Mouse (Mus musculus) limb, embryonic 14.5 days (tissue): Measurements from ENCODE around the gene Olfr1381. TPM values are rescaled to one million over a fixed set of nuclear protein-coding genes. Genes with fewer than 3 reads are reported as not detected.
"Not testable (repeated sequence)": the region's sequence is repeated elsewhere in the genome, so short reads cannot be mapped to it uniquely, and the experiment has no call there.

Source experiments
- ATAC-seq: fragments of 200-750 bp; cut with Nextera tagmentation; 2 replicates; pipeline ENCODE4 v1.8.0; 2017; ENCODE audit warnings: low read depth, moderate number of reproducible peaks, moderate TSS enrichment; ENCODE audit not compliant: low FRiP score
- DNase-seq: peaks from one replicate; pipeline ENCODE4 v3.0.0-alpha.2; 2015; ENCODE audit warnings: low spot score
- H3K27ac ChIP-seq: fragments of 300-500 bp; sonication (generic); replicated peaks from 2 replicates; pipeline ENCODE4 v1.5.1; 2014; ENCODE audit warnings: low read depth, mild to moderate bottlenecking, low read length, moderate library complexity, mixed read lengths
- H3K27me3 ChIP-seq: fragments of 300-500 bp; sonication (generic); 2 replicates; pipeline ENCODE4 v1.6.1; 2014; ENCODE audit warnings: low read length, mixed read lengths; ENCODE audit not compliant: control insufficient read depth, insufficient read depth
- H3K36me3 ChIP-seq: fragments of 300-500 bp; sonication (generic); 2 replicates; pipeline ENCODE4 v1.6.1; 2014; ENCODE audit warnings: mild to moderate bottlenecking, low read length, moderate library complexity, mixed read lengths; ENCODE audit not compliant: control insufficient read depth, insufficient read depth
- H3K4me1 ChIP-seq: fragments of 300-500 bp; sonication (generic); 2 replicates; pipeline ENCODE4 v1.6.1; 2014; ENCODE audit warnings: antibody characterized with exemption, low read length, mixed read lengths; ENCODE audit not compliant: control insufficient read depth, insufficient read depth
- H3K4me2 ChIP-seq: fragments of 300-500 bp; sonication (generic); replicated peaks from 2 replicates; pipeline ENCODE4 v1.6.1; 2014; ENCODE audit warnings: low read depth, mild to moderate bottlenecking, low read length, moderate library complexity; ENCODE audit not compliant: severe bottlenecking
- H3K4me3 ChIP-seq: fragments of 300-500 bp; sonication (generic); replicated peaks from 2 replicates; pipeline ENCODE4 v1.5.1; 2014; ENCODE audit warnings: low read length
- H3K9ac ChIP-seq: fragments of 300-500 bp; sonication (generic); 2 replicates; pipeline ENCODE4 v1.6.1; 2014; ENCODE audit warnings: mild to moderate bottlenecking, low read depth, low read length, moderate library complexity; ENCODE audit not compliant: severe bottlenecking
- H3K9me3 ChIP-seq: fragments of 300-500 bp; sonication (generic); 2 replicates; pipeline ENCODE4 v1.6.1; 2016; ENCODE audit warnings: low read length; ENCODE audit not compliant: control insufficient read depth
- POLR2A ChIP-seq: fragments of 200-500 bp; IDR thresholded peaks from 2 replicates; pipeline ENCODE4 v1.8.0; 2012; ENCODE audit warnings: inconsistent platforms, mild to moderate bottlenecking, moderate library complexity, borderline replicate concordance; ENCODE audit not compliant: insufficient read depth, insufficient read length; ENCODE audit errors: extremely low read depth
- WGBS: fragments of 180-500 bp; shearing (Covaris S2); extraction: QIAGEN DNeasy Blood & Tissue Kit; methylation state at CpG from one replicate; pipeline ENCODE4 v1.1.7; 2014; 5-methylcytosine and 5-hydroxymethylcytosine counted together
- polyA plus RNA-seq, 2 experiments: library from polyadenylated mRNA; depleted of rRNA in 1 of 2; stranded (reverse) in 1 of 2; unstranded in 1 of 2; fragments of >200 nt; fragmentation: Nextera tagmentation in 1 of 2; extraction: Ambion mirVana in 1 of 2; gene quantifications; 2 replicates each; pipeline versions ENCODE4 v1.2.1 to v1.2.3; 2012 to 2014

Gene Olfr1381
- polyA plus RNA-seq, 2 experiments = not detected

DNA sequence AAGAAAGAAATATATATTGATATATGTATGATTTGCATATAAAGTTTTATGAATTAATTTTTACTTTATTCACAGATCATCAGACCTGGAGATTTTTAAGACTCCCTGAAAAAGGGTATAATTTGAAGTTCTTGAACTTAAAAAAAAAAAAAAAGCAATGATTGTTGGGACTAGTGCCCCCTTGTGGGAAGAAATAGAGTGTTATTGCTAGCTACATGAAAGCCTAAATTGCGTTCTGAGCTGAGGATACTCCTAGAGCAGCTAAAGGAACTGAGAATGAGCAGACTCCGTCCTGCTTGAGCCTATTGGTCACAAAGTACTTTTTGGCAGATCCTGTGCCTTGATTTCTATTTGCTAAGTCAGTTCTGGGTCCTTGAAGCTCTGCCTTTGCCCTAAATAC, 31.8 kb downstream of the Olfr1381 start:
- H3K4me1 ChIP-seq, H3K9ac ChIP-seq, H3K4me3 ChIP-seq, H3K36me3 ChIP-seq, H3K4me2 ChIP-seq, H3K27me3 ChIP-seq, H3K27ac ChIP-seq, H3K9me3 ChIP-seq, ATAC-seq: not testable (repeated sequence)
- DNase-seq = peak; percentile 22
- WGBS = 43% methylated on average over 2 of the region's 2 CpGs

GRCm38 (mm10) chr11:49580452-49580851, 37.2 kb downstream of the Olfr1381 start:
- not testable (repeated sequence) for H3K27ac ChIP-seq

GRCm38 (mm10) chr11:49590213-49590612, 47.0 kb downstream of the Olfr1381 start:
- ATAC-seq = no peak
- no peak overlapping the region for H3K9ac ChIP-seq
- no peaks in the 10 kb centered on the region for H3K27me3 ChIP-seq
- no peaks in the 10 kb centered on the region for H3K9me3 ChIP-seq
- no peak overlapping the region for H3K4me2 ChIP-seq
- no peak overlapping the region for H3K4me3 ChIP-seq
- DNase-seq = no peak
- H3K36me3 ChIP-seq = no peaks in the 10 kb centered on the region
- WGBS = 93% methylated on average over 19 of the region's 19 CpGs
- no peak overlapping the region for H3K27ac ChIP-seq
- H3K4me1 ChIP-seq = no peaks in the 10 kb centered on the region
- TF ChIP-seq POLR2A = no peak

More at GRCm38 (mm10) chr11:49580452-49580851, 37.2 kb downstream of the Olfr1381 start:
- not testable (repeated sequence) for ATAC-seq, H3K27me3 ChIP-seq, H3K4me2 ChIP-seq, DNase-seq, H3K4me3 ChIP-seq, H3K9ac ChIP-seq, H3K4me1 ChIP-seq, H3K9me3 ChIP-seq, H3K36me3 ChIP-seq
- WGBS = 78% methylated on average over 8 of the region's 8 CpGs

DNA sequence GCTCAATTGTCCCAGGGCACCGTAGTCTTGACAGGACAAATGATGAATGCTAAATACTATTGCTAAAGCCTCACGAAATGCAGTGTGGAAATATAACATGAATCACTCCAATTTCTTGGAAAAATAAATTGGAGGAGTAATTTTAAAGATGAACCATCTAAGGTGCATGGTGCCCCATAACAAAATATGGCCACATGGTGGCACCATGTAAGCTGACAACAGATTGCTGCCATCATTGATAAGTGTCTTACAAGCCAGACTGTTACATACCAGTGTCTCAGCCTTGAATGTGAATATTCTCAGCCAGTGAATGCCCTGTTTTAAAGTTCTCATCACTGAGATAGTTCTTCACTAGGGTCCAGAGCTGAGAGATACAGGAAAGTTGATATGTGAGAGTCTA, 53.9 kb downstream of the Olfr1381 start:
- not testable (repeated sequence) for H3K4me2 ChIP-seq, H3K27me3 ChIP-seq, H3K9me3 ChIP-seq, H3K27ac ChIP-seq, H3K36me3 ChIP-seq, H3K4me1 ChIP-seq, DNase-seq, H3K9ac ChIP-seq, H3K4me3 ChIP-seq, ATAC-seq
- WGBS = 74% methylated on average over 2 of the region's 2 CpGs

Other genes starting within 250 kb of the Olfr1381 start
- not detected in 2 replicates for gene Olfr10, start 238.7 kb upstream of the Olfr1381 start, polyA plus RNA-seq (2012; rRNA removed)
- not detected in 2 replicates for gene Olfr10, start 238.7 kb upstream of the Olfr1381 start, polyA plus RNA-seq (2014; fragmentation: Nextera tagmentation; extraction: Ambion mirVana)
- gene Olfr1391, start 220.7 kb upstream of the Olfr1381 start, polyA plus RNA-seq (2012; rRNA removed) = not detected in 2 replicates
- gene Olfr1391, start 220.7 kb upstream of the Olfr1381 start, polyA plus RNA-seq (2014; fragmentation: Nextera tagmentation; extraction: Ambion mirVana) = not detected in 2 replicates
- gene Olfr1390, start 208.3 kb upstream of the Olfr1381 start, polyA plus RNA-seq (2012; rRNA removed) = not detected in 2 replicates
- gene Olfr1390, start 208.3 kb upstream of the Olfr1381 start, polyA plus RNA-seq (2014; fragmentation: Nextera tagmentation; extraction: Ambion mirVana) = not detected in 2 replicates
- not detected in 2 replicates for gene Olfr1389, start 120.4 kb upstream of the Olfr1381 start, polyA plus RNA-seq (2012; rRNA removed)
- gene Olfr1389, start 120.4 kb upstream of the Olfr1381 start, polyA plus RNA-seq (2014; fragmentation: Nextera tagmentation; extraction: Ambion mirVana) = not detected in 2 replicates
- 0.11 and 0.19 TPM in 2 replicates for gene Olfr1388, start 106.8 kb upstream of the Olfr1381 start, polyA plus RNA-seq (2012; rRNA removed)
- gene Olfr1388, start 106.8 kb upstream of the Olfr1381 start, polyA plus RNA-seq (2014; fragmentation: Nextera tagmentation; extraction: Ambion mirVana) = 0.06 and 0.15 TPM in 2 replicates
- not detected in 2 replicates for gene Olfr1387, start 88.1 kb upstream of the Olfr1381 start, polyA plus RNA-seq (2012; rRNA removed)
- gene Olfr1387, start 88.1 kb upstream of the Olfr1381 start, polyA plus RNA-seq (2014; fragmentation: Nextera tagmentation; extraction: Ambion mirVana) = not detected in 2 replicates
- not detected in 2 replicates for gene Olfr1386, start 78.4 kb upstream of the Olfr1381 start, polyA plus RNA-seq (2012; rRNA removed)
- not detected in 2 replicates for gene Olfr1386, start 78.4 kb upstream of the Olfr1381 start, polyA plus RNA-seq (2014; fragmentation: Nextera tagmentation; extraction: Ambion mirVana)
- gene Olfr1385, start 54.4 kb upstream of the Olfr1381 start, polyA plus RNA-seq (2012; rRNA removed) = not detected in 2 replicates
- gene Olfr1385, start 54.4 kb upstream of the Olfr1381 start, polyA plus RNA-seq (2014; fragmentation: Nextera tagmentation; extraction: Ambion mirVana) = not detected in 2 replicates
- gene Olfr1384, start 36.7 kb upstream of the Olfr1381 start, polyA plus RNA-seq (2012; rRNA removed) = not detected in 2 replicates
- gene Olfr1384, start 36.7 kb upstream of the Olfr1381 start, polyA plus RNA-seq (2014; fragmentation: Nextera tagmentation; extraction: Ambion mirVana) = not detected in 2 replicates
- gene Olfr1383, start 23.8 kb upstream of the Olfr1381 start, polyA plus RNA-seq (2012; rRNA removed) = not detected in 2 replicates
- not detected in 2 replicates for gene Olfr1383, start 23.8 kb upstream of the Olfr1381 start, polyA plus RNA-seq (2014; fragmentation: Nextera tagmentation; extraction: Ambion mirVana)
- gene Olfr1382, start 15.2 kb upstream of the Olfr1381 start, polyA plus RNA-seq (2012; rRNA removed) = not detected in 2 replicates
- not detected in 2 replicates for gene Olfr1382, start 15.2 kb upstream of the Olfr1381 start, polyA plus RNA-seq (2014; fragmentation: Nextera tagmentation; extraction: Ambion mirVana)
- gene Olfr1380, start 13.4 kb downstream of the Olfr1381 start, polyA plus RNA-seq (2012; rRNA removed) = not detected in 2 replicates
- gene Olfr1380, start 13.4 kb downstream of the Olfr1381 start, polyA plus RNA-seq (2014; fragmentation: Nextera tagmentation; extraction: Ambion mirVana) = not detected in 2 replicates
- gene Flt4, start 65.8 kb downstream of the Olfr1381 start, polyA plus RNA-seq (2012; rRNA removed) = 7.1 and 8.6 TPM in 2 replicates
- gene Flt4, start 65.8 kb downstream of the Olfr1381 start, polyA plus RNA-seq (2014; fragmentation: Nextera tagmentation; extraction: Ambion mirVana) = 6.8 and 7.3 TPM in 2 replicates
- gene Scgb3a1, start 120.2 kb downstream of the Olfr1381 start, polyA plus RNA-seq (2012; rRNA removed) = not detected in 2 replicates
- gene Scgb3a1, start 120.2 kb downstream of the Olfr1381 start, polyA plus RNA-seq (2014; fragmentation: Nextera tagmentation; extraction: Ambion mirVana) = not detected in 2 replicates
- 65.2 and 68.1 TPM in 2 replicates for gene Cnot6, start 169.3 kb downstream of the Olfr1381 start, polyA plus RNA-seq (2012; rRNA removed)
- 57.0 and 59.7 TPM in 2 replicates for gene Cnot6, start 169.3 kb downstream of the Olfr1381 start, polyA plus RNA-seq (2014; fragmentation: Nextera tagmentation; extraction: Ambion mirVana)